Mouse (Mus musculus): ENCODE results near the gene Gm21983. TPM values are rescaled to one million over a fixed set of nuclear protein-coding genes. Genes with fewer than 3 reads are reported as not detected.

Gene Gm21983
- polyA plus RNA-seq, 1 experiment from 2014 or later, result not detected

DNA sequence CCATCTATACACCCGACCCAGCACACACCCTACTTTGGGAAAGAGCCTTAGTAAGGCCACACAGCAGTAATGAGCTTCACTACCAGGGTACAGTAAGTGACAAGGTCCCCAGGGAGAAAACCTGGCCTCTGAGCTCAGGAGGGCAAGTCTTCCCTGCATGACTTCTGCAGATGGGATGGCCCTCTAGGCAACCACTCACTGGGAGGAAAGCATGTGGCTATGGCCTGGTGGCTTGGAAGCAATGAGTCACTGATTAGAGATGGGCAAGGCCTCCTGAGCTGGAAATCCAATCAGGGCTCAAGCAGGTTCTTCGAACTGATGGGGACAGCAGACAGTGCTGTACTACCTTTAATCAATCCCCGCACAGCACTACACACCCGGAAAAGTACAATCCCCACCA lies 19.1 kb downstream of the Gm21983 start:
- no peak overlapping the region for H3K27ac ChIP-seq
- H3K79me2 ChIP-seq (ENCODE audit: inconsistent target), result peaks cover 58% of the 10 kb centered on the region
- 86% methylated on average over 4 of the region's 4 CpGs for WGBS (ENCODE audit: missing documents)
- H3K4me3 ChIP-seq (ENCODE audit: inconsistent target), result no peak overlapping the region
- H3K36me3 ChIP-seq (ENCODE audit: inconsistent target), result peaks cover 22% of the 10 kb centered on the region

DNA sequence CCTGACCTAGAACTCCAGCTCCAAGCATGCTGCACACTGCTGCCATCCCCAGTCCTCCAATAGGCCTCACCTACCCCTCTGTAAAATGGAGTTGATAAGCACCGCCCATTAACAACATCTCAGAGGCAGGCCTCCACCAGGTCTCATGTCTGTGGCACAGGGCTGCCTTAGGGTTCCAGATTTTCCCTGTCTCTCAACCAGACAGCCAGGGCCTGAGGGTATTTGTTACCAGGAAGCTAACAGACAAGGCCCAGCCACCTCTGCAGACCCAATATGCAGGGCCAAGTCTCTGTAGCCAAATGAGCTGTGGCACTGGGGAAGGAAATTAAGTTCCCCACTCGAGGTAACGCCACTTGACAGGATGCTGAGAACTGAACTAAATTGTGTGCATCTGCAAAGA lies 20.0 kb downstream of the Gm21983 start:
- 72% methylated on average over 3 of the region's 3 CpGs for WGBS (ENCODE audit: missing documents)
- H3K36me3 ChIP-seq (ENCODE audit: inconsistent target), result peaks cover 22% of the 10 kb centered on the region
- H3K27ac ChIP-seq, result no peak overlapping the region
- peaks cover 56% of the 10 kb centered on the region for H3K79me2 ChIP-seq (ENCODE audit: inconsistent target)
- H3K4me3 ChIP-seq (ENCODE audit: inconsistent target), result no peak overlapping the region

DNA sequence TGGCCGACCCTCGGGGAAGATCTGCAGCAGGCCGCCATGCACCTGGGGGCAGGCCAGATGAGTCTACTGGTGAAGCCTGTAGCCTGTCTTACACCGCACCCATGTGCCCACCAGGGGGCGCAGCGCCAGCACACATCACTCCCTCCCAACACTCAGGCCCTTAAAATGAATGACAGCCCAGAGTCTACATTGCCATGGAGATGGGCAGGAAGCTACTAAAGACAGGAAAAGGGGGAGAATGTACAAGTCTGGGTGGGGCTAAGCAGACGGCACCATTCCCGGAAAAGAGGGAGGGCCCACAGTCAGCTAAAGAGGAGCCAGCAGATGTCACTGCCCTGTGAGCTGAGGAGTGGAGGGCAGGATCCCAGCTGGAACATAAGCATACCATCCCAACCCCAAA lies 21.0 kb downstream of the Gm21983 start:
- Histone ChIP-seq H3K36me3 (ENCODE audit: inconsistent target) (peaks cover 22% of the 10 kb centered on the region), H3K79me2 (ENCODE audit: inconsistent target) (peaks cover 45% of the 10 kb centered on the region), H3K27ac (no peak overlapping the region), H3K4me3 (ENCODE audit: inconsistent target) (no peak overlapping the region)
- 16% methylated on average over 8 of the region's 8 CpGs for WGBS (ENCODE audit: missing documents)

DNA sequence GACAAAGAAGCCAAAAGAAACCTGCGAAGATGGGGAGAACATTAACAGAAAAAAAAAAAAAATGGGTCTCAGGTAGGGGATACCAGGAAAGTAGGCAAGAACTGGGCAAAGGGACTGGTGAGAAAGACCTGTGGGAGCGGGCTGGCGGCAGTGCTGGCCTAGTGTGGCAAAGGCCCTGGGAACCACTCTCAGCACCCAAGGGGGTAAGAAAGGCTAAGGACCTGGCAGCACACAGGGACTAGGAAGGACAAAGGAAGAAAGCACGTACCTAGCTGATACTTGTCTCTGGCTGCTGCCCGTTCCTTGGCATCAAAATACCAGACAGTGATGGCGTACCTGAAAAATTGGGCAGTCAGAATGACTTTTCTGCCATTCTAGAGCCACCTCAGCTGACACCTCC lies 21.6 kb downstream of the Gm21983 start:
- Histone ChIP-seq H3K79me2 (ENCODE audit: inconsistent target) (peaks cover 39% of the 10 kb centered on the region), H3K27ac (no peak overlapping the region), H3K4me3 (ENCODE audit: inconsistent target) (no peak overlapping the region), H3K36me3 (ENCODE audit: inconsistent target) (peaks cover 22% of the 10 kb centered on the region)
- 98% methylated on average over 5 of the region's 6 CpGs for WGBS (ENCODE audit: missing documents)

DNA sequence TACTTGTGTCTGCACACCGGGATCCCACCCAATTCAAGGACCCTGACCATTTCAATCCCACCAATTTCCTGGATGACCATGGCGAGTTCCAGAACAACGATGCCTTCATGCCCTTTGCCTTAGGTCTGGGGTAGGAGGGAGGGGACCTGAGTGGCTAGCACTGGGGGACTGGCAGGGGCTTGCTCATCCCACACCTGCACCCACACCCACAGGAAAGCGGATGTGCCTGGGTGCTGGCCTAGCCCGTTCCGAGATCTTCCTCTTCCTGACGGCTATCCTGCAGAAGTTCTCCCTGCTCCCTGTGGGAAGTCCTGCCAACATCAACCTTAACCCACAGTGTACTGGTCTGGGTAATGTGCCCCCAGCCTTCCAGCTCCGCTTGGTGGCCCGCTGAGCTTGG lies 22.7 kb downstream of the Gm21983 start:
- H3K79me2 ChIP-seq (ENCODE audit: inconsistent target), result peaks cover 28% of the 10 kb centered on the region; the same call in 1 of the 2 replicates
- H3K36me3 ChIP-seq (ENCODE audit: inconsistent target), result peaks cover 22% of the 10 kb centered on the region
- over 99% methylated on average over 8 of the region's 9 CpGs for WGBS (ENCODE audit: missing documents)
- H3K27ac ChIP-seq, result no peak overlapping the region
- no peak overlapping the region for H3K4me3 ChIP-seq (ENCODE audit: inconsistent target)

DNA sequence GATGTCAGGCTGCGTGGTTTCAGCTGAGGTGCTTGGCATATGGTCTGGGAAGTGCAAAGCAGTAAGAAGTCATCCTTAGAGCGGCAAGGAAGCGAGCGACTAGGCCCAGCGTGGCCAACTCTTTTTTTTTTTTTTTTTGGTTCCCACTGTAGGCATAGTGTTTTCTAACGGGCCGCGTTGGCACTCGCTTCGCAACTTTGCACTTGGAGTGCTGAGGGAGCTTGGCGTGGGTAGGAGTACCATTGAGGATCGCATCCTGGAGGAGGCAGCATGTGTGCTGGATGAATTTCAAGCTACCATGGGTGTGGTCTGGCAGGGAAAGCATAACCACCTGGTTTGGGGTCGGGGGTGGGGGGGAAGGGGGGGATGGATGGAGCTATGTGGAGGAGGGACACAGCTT lies 24.9 kb downstream of the Gm21983 start:
- WGBS (ENCODE audit: missing documents), result 90% methylated on average over 12 of the region's 13 CpGs
- no peak overlapping the region for H3K4me3 ChIP-seq (ENCODE audit: inconsistent target)
- peaks cover 6% of the 10 kb centered on the region; the same call in 1 of the 2 replicates for H3K79me2 ChIP-seq (ENCODE audit: inconsistent target)
- no peak overlapping the region for H3K27ac ChIP-seq
- peaks cover 22% of the 10 kb centered on the region for H3K36me3 ChIP-seq (ENCODE audit: inconsistent target)

DNA sequence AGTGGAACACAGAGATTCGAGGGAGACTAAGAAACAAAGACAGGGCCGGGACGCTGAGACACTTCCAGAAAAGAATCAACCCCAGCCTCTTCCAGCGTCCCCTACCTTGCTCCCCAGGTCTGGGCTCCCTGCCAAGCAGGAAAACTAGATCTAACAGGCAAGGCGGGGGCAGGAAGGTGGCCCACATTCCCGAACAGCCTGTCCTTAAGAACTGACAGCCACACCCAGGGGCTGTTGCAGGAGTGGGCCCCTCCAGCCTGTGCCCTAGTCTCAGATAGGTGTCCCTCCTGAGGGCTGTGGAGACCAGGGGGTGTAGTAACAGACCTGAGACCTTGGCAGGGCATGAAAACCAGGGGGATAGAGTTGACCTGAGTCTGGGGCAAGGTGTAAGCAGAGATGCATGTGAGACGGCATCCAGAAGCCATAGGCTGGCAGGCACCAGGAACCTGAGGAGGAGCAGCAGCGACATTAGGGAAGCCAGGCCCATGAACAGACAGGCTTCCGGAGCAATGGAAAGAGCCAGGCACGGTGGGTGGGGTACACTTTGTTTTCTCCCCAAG lies 27.6 kb downstream of the Gm21983 start, which contains the start of gene Cyp2t4:
Gene Cyp2t4 (plus strand): TSS at position 510 of the 560 bp plus-strand sequence.
- H3K4me3 ChIP-seq (ENCODE audit: inconsistent target), result no peak within 1 kb of the TSS
- WGBS (ENCODE audit: missing documents), result 72% methylated on average over 7 of the region's 10 CpGs
- no peaks in the 10 kb centered on the region for H3K79me2 ChIP-seq (ENCODE audit: inconsistent target)
- H3K27ac ChIP-seq, result no peak within 1 kb of the TSS
- peaks cover 8% of the 10 kb centered on the region for H3K36me3 ChIP-seq (ENCODE audit: inconsistent target)

DNA sequence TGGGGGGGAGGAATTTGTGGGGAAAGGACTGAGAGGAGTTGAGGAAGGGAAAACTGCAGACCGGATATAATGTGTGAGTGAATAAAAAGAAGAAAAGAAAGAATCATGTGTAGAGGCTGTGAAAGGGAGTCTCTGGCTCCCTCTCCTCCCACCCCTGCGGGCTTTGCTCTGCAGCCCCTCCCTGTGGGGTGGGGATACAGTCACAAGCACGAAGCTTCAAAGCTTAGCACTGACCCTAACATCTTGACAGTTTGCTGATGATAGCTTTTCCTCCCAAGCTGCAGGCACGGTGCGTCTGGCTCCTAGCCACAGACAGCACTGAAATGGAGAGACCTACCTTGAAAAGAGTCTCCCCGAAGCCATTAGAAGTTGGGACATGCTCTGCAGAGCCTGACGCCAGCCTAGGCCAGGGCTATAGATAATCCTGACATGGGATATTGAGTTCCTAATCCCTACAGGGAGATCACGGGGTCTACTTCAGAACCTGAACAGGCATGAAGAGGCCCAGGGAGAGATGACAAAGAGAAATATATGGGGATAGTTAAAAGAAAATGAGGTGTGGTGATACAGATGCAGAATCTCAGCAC lies 44.4 kb downstream of the Gm21983 start:
- Histone ChIP-seq H3K27ac (no peak overlapping the region), H3K79me2 (ENCODE audit: inconsistent target) (no peaks in the 10 kb centered on the region), H3K4me3 (ENCODE audit: inconsistent target) (no peak overlapping the region), H3K36me3 (ENCODE audit: inconsistent target) (no peaks in the 10 kb centered on the region)
- WGBS (ENCODE audit: missing documents), result 65% methylated on average over 8 of the region's 8 CpGs

DNA sequence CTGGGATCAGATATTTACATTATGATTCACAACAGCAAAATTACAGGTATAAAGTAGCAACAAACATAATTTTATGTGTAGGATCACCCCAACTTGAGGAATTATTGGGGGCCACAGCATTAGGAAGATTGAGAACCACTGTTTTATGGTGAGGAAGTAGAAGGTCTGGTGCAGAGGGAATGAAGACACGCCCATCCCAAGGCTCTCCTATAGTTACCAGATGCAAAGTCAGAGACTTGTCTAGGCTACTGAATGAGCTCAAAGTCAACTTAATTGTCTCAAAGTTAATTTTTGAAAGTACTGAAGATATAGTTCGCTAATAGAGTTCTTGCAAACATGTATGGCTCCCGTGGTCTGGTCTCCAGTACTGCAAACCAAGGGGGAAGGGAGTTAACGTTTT lies 47.1 kb downstream of the Gm21983 start:
- H3K27ac ChIP-seq, result no peak overlapping the region
- H3K36me3 ChIP-seq (ENCODE audit: inconsistent target), result no peaks in the 10 kb centered on the region
- H3K4me3 ChIP-seq (ENCODE audit: inconsistent target), result no peak overlapping the region
- WGBS (ENCODE audit: missing documents), result 78% methylated on average over 4 of the region's 4 CpGs
- H3K79me2 ChIP-seq (ENCODE audit: inconsistent target), result no peaks in the 10 kb centered on the region

DNA sequence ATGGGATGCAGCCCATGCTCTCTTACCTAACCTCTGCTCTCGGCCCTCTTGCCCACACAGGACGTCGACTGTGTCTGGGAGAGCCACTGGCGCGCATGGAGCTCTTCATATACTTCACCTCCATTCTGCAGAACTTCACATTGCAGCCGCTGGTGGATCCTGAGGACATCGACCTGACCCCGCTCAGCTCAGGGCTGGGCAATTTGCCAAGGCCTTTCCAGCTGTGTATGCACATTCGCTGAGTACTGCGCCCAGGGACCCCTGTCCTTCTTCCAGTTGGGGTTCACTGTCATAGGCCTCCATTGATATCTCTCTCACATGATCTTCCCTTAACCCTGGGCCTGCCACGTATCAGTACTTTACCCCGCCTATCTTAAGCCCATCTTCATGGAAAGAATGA lies 47.7 kb downstream of the Gm21983 start:
- H3K79me2 ChIP-seq (ENCODE audit: inconsistent target), result no peaks in the 10 kb centered on the region
- WGBS (ENCODE audit: missing documents), result 78% methylated on average over 12 of the region's 12 CpGs
- H3K27ac ChIP-seq, result no peak overlapping the region
- no peaks in the 10 kb centered on the region for H3K36me3 ChIP-seq (ENCODE audit: inconsistent target)
- H3K4me3 ChIP-seq (ENCODE audit: inconsistent target), result no peak overlapping the region

DNA sequence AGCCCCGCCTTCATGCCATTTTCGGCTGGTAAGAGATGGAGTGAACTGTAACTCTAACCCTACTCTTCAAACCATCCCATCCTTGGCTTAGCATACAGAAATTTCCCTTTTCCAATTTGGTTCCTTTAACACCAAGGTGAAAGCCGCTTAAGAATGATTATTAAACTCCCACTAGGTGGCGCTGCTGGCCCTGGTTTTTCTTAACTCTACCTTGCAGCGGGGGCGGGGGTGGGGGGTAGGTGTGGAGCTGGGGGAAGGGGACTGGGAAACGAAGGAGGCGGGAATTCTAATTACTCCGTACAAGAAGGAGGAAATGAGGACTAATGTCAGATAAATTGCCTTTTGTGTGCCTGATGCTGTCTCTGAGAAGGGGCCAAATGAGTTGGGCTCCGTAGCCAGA lies 48.3 kb downstream of the Gm21983 start:
- H3K36me3 ChIP-seq (ENCODE audit: inconsistent target), result no peaks in the 10 kb centered on the region
- no peaks in the 10 kb centered on the region for H3K79me2 ChIP-seq (ENCODE audit: inconsistent target)
- H3K4me3 ChIP-seq (ENCODE audit: inconsistent target), result no peak overlapping the region
- WGBS (ENCODE audit: missing documents), result 13% methylated on average over 10 of the region's 10 CpGs
- no peak overlapping the region for H3K27ac ChIP-seq

DNA sequence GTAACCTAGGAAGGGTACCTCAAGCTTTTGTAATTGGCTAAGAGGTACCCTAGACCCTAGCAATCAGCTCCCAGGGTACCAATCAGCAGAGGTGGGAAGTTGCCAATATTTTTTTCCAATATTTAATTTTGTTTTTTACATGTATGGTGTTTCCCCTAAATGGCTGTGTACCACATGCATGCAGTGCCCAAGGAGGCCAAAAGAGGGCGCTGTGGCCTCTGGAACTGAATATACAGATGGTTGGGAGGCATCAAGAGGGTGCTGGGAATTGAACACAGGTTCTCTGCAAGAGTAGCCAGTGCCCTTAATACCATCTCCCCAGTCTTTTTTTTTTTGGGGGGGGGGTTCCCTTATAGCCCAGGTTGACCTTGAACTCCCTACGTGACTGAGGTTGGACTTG lies 49.5 kb downstream of the Gm21983 start:
- no peaks in the 10 kb centered on the region for H3K79me2 ChIP-seq (ENCODE audit: inconsistent target)
- H3K4me3 ChIP-seq (ENCODE audit: inconsistent target), result no peak overlapping the region
- WGBS (ENCODE audit: missing documents), result 65% methylated on average over 2 of the region's 2 CpGs
- no peak overlapping the region for H3K27ac ChIP-seq
- H3K36me3 ChIP-seq (ENCODE audit: inconsistent target), result no peaks in the 10 kb centered on the region

DNA sequence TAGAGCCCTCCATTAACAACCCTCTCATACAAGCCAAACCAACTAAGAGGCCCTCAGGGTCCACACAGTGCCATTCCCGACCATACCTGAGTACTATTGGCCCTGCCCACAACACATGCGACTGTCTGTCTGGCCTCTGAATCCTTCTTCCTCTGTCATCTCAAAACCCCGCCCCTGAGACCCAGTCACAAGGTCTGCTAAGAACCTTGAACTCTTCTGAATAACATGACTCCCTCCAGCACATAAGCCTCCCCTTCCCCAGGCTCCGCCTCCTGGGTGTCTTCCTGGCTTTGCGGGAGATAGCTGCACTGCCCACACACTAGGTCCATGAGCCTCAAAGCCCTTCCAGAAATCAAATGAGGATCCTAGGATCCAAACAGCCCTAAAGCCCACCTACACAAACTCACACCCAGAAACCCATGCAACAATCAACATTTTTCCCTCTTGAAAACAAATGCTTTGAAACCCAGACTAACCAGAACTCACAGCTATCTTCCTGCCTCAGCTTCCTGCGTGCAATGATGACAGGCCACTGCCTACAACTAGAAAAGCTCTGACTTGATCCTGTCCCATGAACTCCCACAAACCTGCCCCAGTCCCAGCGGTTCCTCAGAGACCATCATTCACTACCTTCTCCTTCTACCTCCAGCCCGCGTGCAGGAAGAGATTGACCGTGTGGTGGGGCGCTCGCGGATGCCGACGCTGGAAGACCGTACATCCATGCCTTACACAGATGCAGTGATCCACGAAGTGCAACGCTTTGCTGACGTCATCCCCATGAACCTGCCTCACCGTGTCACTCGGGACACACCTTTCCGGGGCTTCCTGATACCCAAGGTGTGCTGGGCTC lies 50.1 kb downstream of the Gm21983 start:
- Histone ChIP-seq H3K36me3 (ENCODE audit: inconsistent target) (no peaks in the 10 kb centered on the region), H3K4me3 (ENCODE audit: inconsistent target) (no peak overlapping the region), H3K27ac (no peak overlapping the region), H3K79me2 (ENCODE audit: inconsistent target) (no peaks in the 10 kb centered on the region)
- 88% methylated on average over 22 of the region's 22 CpGs for WGBS (ENCODE audit: missing documents)

DNA sequence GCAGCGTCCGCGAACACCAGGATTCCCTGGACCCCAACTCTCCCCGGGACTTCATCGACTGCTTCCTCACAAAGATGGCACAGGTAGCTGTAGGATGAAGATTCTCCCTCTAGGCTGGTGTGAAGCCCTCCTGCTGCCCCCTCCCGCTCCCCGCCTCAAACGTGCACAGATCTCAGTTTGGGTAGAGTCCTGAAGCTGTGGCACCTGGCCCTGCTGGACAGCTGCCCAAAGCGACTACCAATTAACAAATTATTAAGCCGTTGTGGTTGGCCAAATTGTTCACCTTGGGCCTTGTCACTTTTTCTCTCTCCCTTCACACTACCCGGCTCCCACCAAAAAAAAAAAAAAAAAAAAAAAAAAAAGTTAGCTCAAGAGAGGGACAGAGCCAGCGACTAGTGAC lies 51.1 kb downstream of the Gm21983 start:
- WGBS (ENCODE audit: missing documents), result 81% methylated on average over 8 of the region's 12 CpGs
- Histone ChIP-seq H3K79me2 (ENCODE audit: inconsistent target) (no peaks in the 10 kb centered on the region), H3K36me3 (ENCODE audit: inconsistent target) (no peaks in the 10 kb centered on the region), H3K27ac (no peak overlapping the region), H3K4me3 (ENCODE audit: inconsistent target) (no peak overlapping the region)

DNA sequence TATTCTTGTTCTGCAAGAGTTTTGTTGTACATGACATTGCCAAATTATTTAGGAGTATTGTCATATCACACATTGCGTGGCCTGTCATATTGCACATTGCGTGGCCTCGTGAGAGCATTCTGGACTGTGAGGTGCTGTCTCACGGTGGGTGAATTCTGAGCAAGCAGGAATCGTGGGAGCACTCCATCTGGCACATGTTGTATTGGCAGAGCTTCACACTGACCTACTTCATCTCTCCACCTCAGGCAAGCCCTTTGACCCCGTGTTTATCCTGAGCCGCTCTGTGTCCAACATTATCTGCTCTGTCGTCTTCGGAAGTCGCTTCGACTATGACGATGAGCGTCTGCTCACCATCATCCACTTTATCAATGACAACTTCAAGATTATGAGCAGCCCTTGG lies 51.9 kb downstream of the Gm21983 start:
- Histone ChIP-seq H3K36me3 (ENCODE audit: inconsistent target) (no peaks in the 10 kb centered on the region), H3K4me3 (ENCODE audit: inconsistent target) (no peak overlapping the region), H3K27ac (no peak overlapping the region), H3K79me2 (ENCODE audit: inconsistent target) (no peaks in the 10 kb centered on the region)
- WGBS (ENCODE audit: missing documents), result 86% methylated on average over 13 of the region's 13 CpGs
